Mouse (Mus musculus): ENCODE data around the gene Fbxw21. TPM values are rescaled to one million over a fixed set of nuclear protein-coding genes. Genes with fewer than 3 reads are reported as not detected.
A peak's percentile ranks its signal among the peaks of the same experiment; 100 is the strongest.

The Fbxw21 gene
- polyA plus RNA-seq, 1 experiment from 2014 or later, result not detected

- Histone ChIP-seq H3K36me3 (peaks cover 94% of the 10 kb centered on the region), H3K4me3 (replicated peaks) (no peak overlapping the region), H3K9ac (no peak overlapping the region), H3K4me1 (peaks cover 35% of the 10 kb centered on the region), H3K9me3 (replicated peaks) (no peaks in the 10 kb centered on the region), H3K27ac (no peak overlapping the region), H3K4me2 (no peak overlapping the region), H3K27me3 (no peaks in the 10 kb centered on the region)
- ATAC-seq (replicated peaks; ENCODE audit: low FRiP score), result no peak
- 84% methylated on average over 11 of the region's 11 CpGs for WGBS
Measured at GRCm38 (mm10) chr9:109110240-109110639, 51.6 kb downstream of the Fbxw21 start.

- H3K27ac ChIP-seq, result peak overlapping the region; percentile 76
- no peak overlapping the region for H3K4me3 ChIP-seq (replicated peaks)
Measured at GRCm38 (mm10) chr9:109107341-109107740, 54.5 kb downstream of the Fbxw21 start.

GRCm38 (mm10) chr9:109105648-109106047 is 56.2 kb downstream of the Fbxw21 start:
- no peaks in the 10 kb centered on the region for H3K27me3 ChIP-seq
- H3K9ac ChIP-seq, result no peak overlapping the region
- no peak for ATAC-seq (replicated peaks; ENCODE audit: low FRiP score)
- H3K4me1 ChIP-seq, result peaks cover 63% of the 10 kb centered on the region
- 86% methylated on average over 12 of the region's 12 CpGs for WGBS
- no peak overlapping the region for H3K4me3 ChIP-seq (replicated peaks)
- peaks cover 85% of the 10 kb centered on the region for H3K36me3 ChIP-seq
- H3K4me2 ChIP-seq, result no peak overlapping the region
- no peaks in the 10 kb centered on the region for H3K9me3 ChIP-seq (replicated peaks)
- H3K27ac ChIP-seq, result peak overlapping the region; percentile 14; the same call in 1 of the 2 replicates

More at GRCm38 (mm10) chr9:109107341-109107740, 54.5 kb downstream of the Fbxw21 start:
- 19% methylated on average over 5 of the region's 6 CpGs for WGBS
- H3K27me3 ChIP-seq, result no peaks in the 10 kb centered on the region
- H3K4me1 ChIP-seq, result peaks cover 57% of the 10 kb centered on the region
- H3K4me2 ChIP-seq, result peak overlapping the region; percentile 15; the same call in 1 of the 2 replicates
- peak; percentile 77 for ATAC-seq (replicated peaks; ENCODE audit: low FRiP score)
- peaks cover 89% of the 10 kb centered on the region for H3K36me3 ChIP-seq
- no peaks in the 10 kb centered on the region for H3K9me3 ChIP-seq (replicated peaks)
- H3K9ac ChIP-seq, result no peak overlapping the region

- Histone ChIP-seq H3K4me2 (no peak overlapping the region), H3K4me1 (peaks cover 68% of the 10 kb centered on the region), H3K36me3 (peaks cover 85% of the 10 kb centered on the region), H3K27me3 (no peaks in the 10 kb centered on the region), H3K4me3 (replicated peaks) (no peak overlapping the region), H3K27ac (0 out of 2 replicates have a peak overlapping the region, but pooled peaks have one; percentile 14), H3K9me3 (replicated peaks) (no peaks in the 10 kb centered on the region), H3K9ac (no peak overlapping the region)
- no peak for ATAC-seq (replicated peaks; ENCODE audit: low FRiP score)
- WGBS, result 70% methylated on average over 12 of the region's 12 CpGs
Measured at GRCm38 (mm10) chr9:109105011-109105410, 56.8 kb downstream of the Fbxw21 start.

- Histone ChIP-seq H3K27me3 (no peaks in the 10 kb centered on the region), H3K4me2 (no peak overlapping the region), H3K4me1 (peaks cover 77% of the 10 kb centered on the region), H3K9ac (no peak overlapping the region), H3K36me3 (peaks cover 78% of the 10 kb centered on the region), H3K9me3 (replicated peaks) (no peaks in the 10 kb centered on the region), H3K4me3 (replicated peaks) (no peak overlapping the region), H3K27ac (peak overlapping the region; percentile 3; the same call in 1 of the 2 replicates)
- 94% methylated on average over 9 of the region's 9 CpGs for WGBS
- no peak for ATAC-seq (replicated peaks; ENCODE audit: low FRiP score)
Measured at GRCm38 (mm10) chr9:109104083-109104482, 57.8 kb downstream of the Fbxw21 start.

GRCm38 (mm10) chr9:109103250-109103649 is 58.6 kb downstream of the Fbxw21 start:
- Histone ChIP-seq H3K4me1 (peaks cover 80% of the 10 kb centered on the region), H3K27me3 (no peaks in the 10 kb centered on the region), H3K27ac (no peak overlapping the region), H3K4me3 (replicated peaks) (no peak overlapping the region), H3K36me3 (peaks cover 70% of the 10 kb centered on the region), H3K9ac (no peak overlapping the region), H3K4me2 (no peak overlapping the region), H3K9me3 (replicated peaks) (no peaks in the 10 kb centered on the region)
- no peak for ATAC-seq (replicated peaks; ENCODE audit: low FRiP score)
- 77% methylated on average over 7 of the region's 7 CpGs for WGBS

- WGBS, result 91% methylated on average over 3 of the region's 3 CpGs
- H3K4me1 ChIP-seq, result peaks cover 80% of the 10 kb centered on the region
Measured at GRCm38 (mm10) chr9:109102541-109102940, 59.3 kb downstream of the Fbxw21 start.

GRCm38 (mm10) chr9:109101933-109102445 is 59.9 kb downstream of the Fbxw21 start:
- WGBS, result 87% methylated on average over 5 of the region's 5 CpGs
- peaks cover 63% of the 10 kb centered on the region for H3K36me3 ChIP-seq

More at GRCm38 (mm10) chr9:109102541-109102940, 59.3 kb downstream of the Fbxw21 start:
- ATAC-seq (replicated peaks; ENCODE audit: low FRiP score), result no peak
- H3K27me3 ChIP-seq, result no peaks in the 10 kb centered on the region
- H3K27ac ChIP-seq, result no peak overlapping the region
- no peak overlapping the region for H3K4me3 ChIP-seq (replicated peaks)
- H3K36me3 ChIP-seq, result peaks cover 64% of the 10 kb centered on the region
- no peak overlapping the region for H3K9ac ChIP-seq
- no peaks in the 10 kb centered on the region for H3K9me3 ChIP-seq (replicated peaks)
- H3K4me2 ChIP-seq, result no peak overlapping the region

GRCm38 (mm10) chr9:109100307-109100928 is 61.4 kb downstream of the Fbxw21 start:
- peak overlapping the region; percentile 37; the same call in 1 of the 2 replicates for H3K27ac ChIP-seq
- H3K4me3 ChIP-seq (replicated peaks), result no peak overlapping the region
- H3K4me1 ChIP-seq, result peaks cover 76% of the 10 kb centered on the region
- no peaks in the 10 kb centered on the region for H3K27me3 ChIP-seq
- H3K4me2 ChIP-seq, result no peak overlapping the region
- no peak for ATAC-seq (replicated peaks; ENCODE audit: low FRiP score)
- no peak overlapping the region for H3K9ac ChIP-seq
- no peaks in the 10 kb centered on the region for H3K9me3 ChIP-seq (replicated peaks)
- WGBS, result 83% methylated on average over 20 of the region's 20 CpGs
- H3K36me3 ChIP-seq, result peaks cover 48% of the 10 kb centered on the region

More at GRCm38 (mm10) chr9:109101933-109102445, 59.9 kb downstream of the Fbxw21 start:
- Histone ChIP-seq H3K4me2 (no peak overlapping the region), H3K4me3 (replicated peaks) (no peak overlapping the region), H3K9ac (no peak overlapping the region), H3K27me3 (no peaks in the 10 kb centered on the region), H3K4me1 (peaks cover 81% of the 10 kb centered on the region), H3K27ac (no peak overlapping the region), H3K9me3 (replicated peaks) (no peaks in the 10 kb centered on the region)
- no peak for ATAC-seq (replicated peaks; ENCODE audit: low FRiP score)

- ATAC-seq (replicated peaks; ENCODE audit: low FRiP score), result 0 out of 2 replicates have a peak, but pooled peaks have one; percentile 8
- Histone ChIP-seq H3K36me3 (peaks cover 37% of the 10 kb centered on the region), H3K4me2 (peak overlapping the region; percentile 86), H3K27ac (peak overlapping the region; percentile 98), H3K4me1 (peaks cover 72% of the 10 kb centered on the region), H3K9me3 (replicated peaks) (no peaks in the 10 kb centered on the region), H3K27me3 (no peaks in the 10 kb centered on the region), H3K4me3 (replicated peaks) (0 out of 2 replicates have a peak overlapping the region, but pooled peaks have one; percentile 5), H3K9ac (peak overlapping the region; percentile 0; the same call in 1 of the 2 replicates)
- WGBS, result 33% methylated on average over 6 of the region's 6 CpGs
Measured at GRCm38 (mm10) chr9:109098969-109099368, 62.9 kb downstream of the Fbxw21 start.

GRCm38 (mm10) chr9:109098366-109098765 is 63.5 kb downstream of the Fbxw21 start:
- Histone ChIP-seq H3K9ac (0 out of 2 replicates have a peak overlapping the region, but pooled peaks have one; percentile 0), H3K27ac (peak overlapping the region; percentile 98), H3K9me3 (replicated peaks) (no peaks in the 10 kb centered on the region), H3K27me3 (no peaks in the 10 kb centered on the region), H3K4me1 (peaks cover 72% of the 10 kb centered on the region), H3K4me3 (replicated peaks) (no peak overlapping the region), H3K36me3 (peaks cover 31% of the 10 kb centered on the region), H3K4me2 (peak overlapping the region; percentile 86)
- no peak for ATAC-seq (replicated peaks; ENCODE audit: low FRiP score)
- WGBS, result 82% methylated on average over 8 of the region's 8 CpGs

- Histone ChIP-seq H3K4me2 (peak overlapping the region; percentile 86), H3K27me3 (no peaks in the 10 kb centered on the region), H3K9me3 (replicated peaks) (no peaks in the 10 kb centered on the region), H3K4me1 (peaks cover 74% of the 10 kb centered on the region), H3K4me3 (replicated peaks) (peak overlapping the region; percentile 67), H3K27ac (peak overlapping the region; percentile 98), H3K9ac (no peak overlapping the region), H3K36me3 (peaks cover 26% of the 10 kb centered on the region)
- ATAC-seq (replicated peaks; ENCODE audit: low FRiP score), result no peak
- WGBS, result 51% methylated on average over 5 of the region's 5 CpGs
Measured at GRCm38 (mm10) chr9:109097831-109098230, 64.0 kb downstream of the Fbxw21 start.

Data from kidney, embryonic 15.5 days (tissue).